Mouse (Mus musculus) left cerebral cortex, adult 9 months (tissue): ENCODE measurements around the gene Lrrc41.
A peak's percentile ranks its signal among the peaks of the same experiment; 100 is the strongest.

Experiments used
- DNase-seq, 2 experiments: peaks; one replicate each; pipeline ENCODE4 v3.0.0; 2022; ENCODE audit warnings: low spot score in 2 of 2

Gene Lrrc41

DNA sequence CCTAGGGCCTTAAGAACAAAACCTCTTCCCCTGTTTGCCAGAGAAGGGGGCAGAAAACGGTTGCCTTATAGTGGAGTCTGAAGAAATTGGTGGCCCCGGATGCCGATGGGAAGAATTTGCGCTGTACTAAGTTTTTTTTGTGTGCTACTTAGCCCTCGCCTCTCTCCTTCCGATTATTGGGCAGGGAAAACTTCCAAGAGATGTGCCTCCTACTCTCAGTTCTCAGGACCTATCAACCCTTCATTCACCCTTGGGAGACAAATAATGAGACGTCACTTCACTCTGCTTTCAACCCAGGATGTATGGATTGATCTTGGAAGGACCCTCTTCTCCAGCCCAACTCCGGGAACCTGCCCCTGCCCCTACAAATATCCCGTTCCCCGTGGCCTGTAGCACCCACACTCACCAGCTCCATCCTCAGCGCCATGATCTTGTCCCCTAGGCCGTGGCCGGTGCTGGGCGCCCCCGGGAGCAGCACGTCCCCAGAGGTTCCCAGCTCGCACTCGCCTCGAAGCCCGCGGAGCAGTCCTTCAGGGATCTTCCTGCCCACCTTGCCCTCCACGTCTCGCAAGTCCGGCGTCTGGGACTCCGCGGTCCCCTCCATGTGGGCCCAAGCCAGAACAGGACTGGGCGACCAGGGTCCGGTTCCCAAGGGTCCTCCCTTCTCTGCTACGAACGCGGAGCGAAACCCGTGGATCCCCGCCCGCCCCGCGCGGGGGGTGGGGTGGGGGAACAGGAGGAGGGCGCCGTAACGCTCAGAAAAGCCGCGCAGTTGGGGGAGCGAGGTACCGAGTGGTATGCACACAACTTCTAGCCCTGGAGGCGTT, 69.0 kb downstream of the Lrrc41 start:
- DNase-seq, result peak in 1 of 2 experiments; percentile 66
